Mouse (Mus musculus) heart, embryonic 12.5 days (tissue): ENCODE data around the gene Olfr1459. TPM values are rescaled to one million over a fixed set of nuclear protein-coding genes. Genes with fewer than 3 reads are reported as not detected.

Experiments
- ATAC-seq: fragments of 200-750 bp; cut with Nextera tagmentation; 2 replicates; pipeline ENCODE4 v1.8.0; 2017; ENCODE audit warnings: moderate TSS enrichment, moderate library complexity; ENCODE audit not compliant: insufficient number of reproducible peaks, low FRiP score
- H3K27ac ChIP-seq: fragments of 300-500 bp; sonication (generic); 2 replicates; pipeline ENCODE4 v1.5.1; 2016; ENCODE audit warnings: mild to moderate bottlenecking, moderate library complexity; ENCODE audit not compliant: poor library complexity, severe bottlenecking
- H3K27me3 ChIP-seq: fragments of 300-500 bp; sonication (generic); replicated peaks from 2 replicates; pipeline ENCODE4 v1.6.1; 2016; ENCODE audit warnings: mild to moderate bottlenecking, moderate library complexity
- H3K36me3 ChIP-seq: fragments of 300-500 bp; sonication (generic); 2 replicates; pipeline ENCODE4 v1.6.1; 2016; ENCODE audit warnings: mild to moderate bottlenecking, moderate library complexity
- H3K4me1 ChIP-seq: fragments of 300-500 bp; sonication (generic); replicated peaks from 2 replicates; pipeline ENCODE4 v1.6.1; 2016; ENCODE audit warnings: mild to moderate bottlenecking
- H3K4me2 ChIP-seq: fragments of 300-500 bp; sonication (generic); 2 replicates; pipeline ENCODE4 v1.6.1; 2016; ENCODE audit warnings: mild to moderate bottlenecking, moderate library complexity
- H3K4me3 ChIP-seq: fragments of 300-500 bp; sonication (generic); 2 replicates; pipeline ENCODE4 v1.5.1; 2016; ENCODE audit warnings: mild to moderate bottlenecking
- H3K9ac ChIP-seq: fragments of 300-500 bp; sonication (generic); 2 replicates; pipeline ENCODE4 v1.6.1; 2016; ENCODE audit warnings: mild to moderate bottlenecking, moderate library complexity
- H3K9me3 ChIP-seq: fragments of 300-500 bp; sonication (generic); replicated peaks from 2 replicates; pipeline ENCODE4 v1.6.1; 2016; ENCODE audit warnings: mild to moderate bottlenecking, moderate library complexity
- WGBS: fragments of 180-500 bp; shearing (Covaris S2); methylation state at CpG from one replicate; pipeline ENCODE4 v1.1.7; 2016; 5-methylcytosine and 5-hydroxymethylcytosine counted together
- polyA plus RNA-seq: library from polyadenylated mRNA; unstranded; fragments of >200 nt; fragmentation: Nextera tagmentation; extraction: Ambion mirVana; gene quantifications from 2 replicates; pipeline ENCODE4 v1.2.1, GENCODE M21; 2016

The Olfr1459 gene
- not detected in 2 replicates for polyA plus RNA-seq

DNA sequence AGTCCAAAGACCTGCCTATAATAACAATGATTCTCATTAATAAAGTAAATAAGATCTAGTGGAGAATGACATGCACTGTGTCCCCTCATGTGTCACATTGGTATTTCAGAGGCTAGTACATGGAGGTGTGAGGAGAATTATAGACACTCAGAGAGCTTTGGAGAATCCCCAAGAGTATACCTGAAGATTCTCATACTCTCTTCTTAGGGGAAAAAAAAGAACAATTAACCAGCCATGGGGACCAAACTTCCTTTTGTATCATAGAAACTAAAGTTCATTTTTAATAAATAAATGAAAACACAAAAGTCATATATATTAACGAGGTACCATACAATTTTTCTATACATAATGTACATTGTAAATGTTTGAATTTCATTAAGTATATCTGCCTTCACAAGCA lies at the start of gene Olfr1459:
Gene Olfr1459, minus strand, starts transcription at position 101 of the 400 bp plus-strand sequence.
- Histone ChIP-seq H3K9ac (no peak within 1 kb of the TSS), H3K27ac (no peak within 1 kb of the TSS), H3K4me1 (no peaks in the 10 kb centered on the region), H3K4me2 (no peak within 1 kb of the TSS), H3K27me3 (no peaks in the 10 kb centered on the region), H3K9me3 (peaks cover 18% of the 10 kb centered on the region), H3K36me3 (no peaks in the 10 kb centered on the region), H3K4me3 (no peak within 1 kb of the TSS)
- WGBS: 57% methylated on average over 1 of the region's 1 CpGs
- no peak for ATAC-seq

DNA sequence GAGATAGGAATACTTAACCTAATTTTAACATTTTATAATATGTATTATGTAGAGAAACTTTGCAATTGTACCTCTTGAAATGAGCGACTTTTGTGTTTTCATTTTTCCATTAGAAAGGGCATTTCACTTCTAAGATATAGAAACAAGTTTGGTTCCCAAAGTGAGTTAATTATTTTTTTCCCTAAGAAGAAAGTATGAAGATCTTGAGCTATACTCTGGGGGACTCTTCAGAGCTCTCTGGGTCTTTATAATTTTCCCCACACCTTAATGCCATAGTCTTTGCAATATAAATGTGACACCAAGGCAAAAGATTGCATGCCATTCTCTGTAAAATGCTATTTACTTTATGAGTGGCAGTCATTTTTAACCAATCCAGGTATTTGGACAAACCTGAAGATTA lies 36.1 kb upstream of the Olfr1459 start, which contains the start of gene Olfr1462:
Gene Olfr1462, plus strand, starts transcription at position 301 of the 400 bp plus-strand sequence.
- no peak within 1 kb of the TSS for H3K4me2 ChIP-seq
- H3K27ac ChIP-seq: no peak within 1 kb of the TSS
- H3K9me3 ChIP-seq: peaks cover 20% of the 10 kb centered on the region
- no peak within 1 kb of the TSS for H3K4me3 ChIP-seq
- ATAC-seq: no peak
- H3K4me1 ChIP-seq: no peaks in the 10 kb centered on the region
- H3K36me3 ChIP-seq: no peaks in the 10 kb centered on the region
- 80% methylated on average over 1 of the region's 1 CpGs for WGBS
- H3K27me3 ChIP-seq: no peaks in the 10 kb centered on the region
- no peak within 1 kb of the TSS for H3K9ac ChIP-seq

DNA sequence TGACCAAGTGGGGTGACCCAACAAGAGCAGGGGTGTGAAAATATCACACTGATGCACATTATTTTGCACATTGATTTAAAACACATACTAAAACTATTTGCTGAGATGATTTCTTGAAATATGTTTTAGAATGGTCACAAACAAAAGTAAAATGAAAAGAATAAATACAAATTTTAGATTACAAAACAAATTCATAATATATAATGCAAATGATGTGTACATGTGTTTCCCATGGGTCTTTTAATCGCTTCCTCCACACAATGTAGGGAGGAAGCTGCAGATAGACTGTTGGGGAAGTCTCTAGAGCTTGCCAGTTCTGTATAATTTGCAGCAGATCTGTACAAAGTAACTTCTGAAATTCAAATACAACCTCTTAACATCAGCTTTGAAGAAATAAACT lies 13.4 kb upstream of the Olfr1459 start, which contains the start of gene Olfr1461:
Gene Olfr1461, plus strand, starts transcription at position 301 of the 400 bp plus-strand sequence.
- no peaks in the 10 kb centered on the region for H3K4me1 ChIP-seq
- no peak within 1 kb of the TSS for H3K9ac ChIP-seq
- no peak within 1 kb of the TSS for H3K4me3 ChIP-seq
- H3K9me3 ChIP-seq: 0 out of 2 replicates have a peak, but pooled peaks cover 4% of the 10 kb centered on the region
- WGBS: 50% methylated on average over 1 of the region's 1 CpGs
- no peak within 1 kb of the TSS for H3K4me2 ChIP-seq
- H3K27me3 ChIP-seq: no peaks in the 10 kb centered on the region
- ATAC-seq: no peak
- H3K27ac ChIP-seq: no peak within 1 kb of the TSS
- no peaks in the 10 kb centered on the region for H3K36me3 ChIP-seq

DNA sequence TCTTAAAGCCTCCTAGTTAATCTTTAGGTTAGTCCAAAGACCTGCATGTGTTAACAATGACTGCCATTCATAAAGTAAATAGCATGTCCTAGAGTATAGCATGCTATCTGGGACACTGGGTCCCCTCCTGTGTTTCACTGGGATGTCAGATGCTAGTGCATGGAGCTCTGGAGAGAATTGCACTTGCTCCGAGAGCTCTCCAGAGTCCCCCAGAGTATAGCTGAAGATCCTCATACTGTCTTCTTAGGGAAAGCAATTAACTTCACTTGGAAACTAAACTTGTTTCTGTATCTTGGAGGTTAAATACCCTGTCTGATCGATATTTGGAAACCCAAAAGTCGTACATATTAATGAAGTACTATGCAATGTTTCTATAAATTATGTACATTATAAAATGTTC lies 42.7 kb downstream of the Olfr1459 start, which contains the start of gene Olfr1458:
Gene Olfr1458, minus strand, starts transcription at position 101 of the 400 bp plus-strand sequence.
- WGBS: 68% methylated on average over 3 of the region's 3 CpGs
- no peak for ATAC-seq

DNA sequence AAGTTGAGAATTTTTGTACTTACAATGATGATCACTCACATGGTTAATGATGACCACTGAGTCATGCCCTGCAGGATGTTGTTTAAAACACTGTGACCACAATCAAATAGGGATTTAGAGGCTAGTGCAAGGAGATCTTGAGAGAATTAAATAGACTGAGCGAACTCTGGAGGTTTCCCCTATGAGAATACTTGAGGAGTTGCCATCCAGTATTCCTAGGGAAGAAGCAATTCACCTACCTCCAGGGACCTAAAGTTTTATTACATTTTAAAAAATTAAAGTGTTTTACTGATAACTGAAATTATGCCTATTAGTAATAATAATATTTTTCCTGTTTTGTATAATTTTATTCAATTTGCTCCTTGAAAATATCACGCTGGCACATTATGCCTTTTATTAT lies 51.6 kb downstream of the Olfr1459 start, which contains the start of gene Olfr1457:
Gene Olfr1457, minus strand, starts transcription at position 101 of the 400 bp plus-strand sequence.
- WGBS: 65% methylated on average over 2 of the region's 2 CpGs
- Histone ChIP-seq H3K4me3 (no peak within 1 kb of the TSS), H3K4me2 (no peak within 1 kb of the TSS), H3K27ac (no peak within 1 kb of the TSS), H3K9ac (no peak within 1 kb of the TSS), H3K27me3 (no peaks in the 10 kb centered on the region), H3K4me1 (no peaks in the 10 kb centered on the region), H3K9me3 (0 out of 2 replicates have a peak, but pooled peaks cover 2% of the 10 kb centered on the region), H3K36me3 (no peaks in the 10 kb centered on the region)
- ATAC-seq: no peak

More for the DNA sequence above, 42.7 kb downstream of the Olfr1459 start, which contains the start of gene Olfr1458:
- Histone ChIP-seq H3K9ac (no peak within 1 kb of the TSS), H3K4me1 (no peaks in the 10 kb centered on the region), H3K4me3 (no peak within 1 kb of the TSS), H3K9me3 (peaks cover 10% of the 10 kb centered on the region), H3K4me2 (no peak within 1 kb of the TSS), H3K36me3 (no peaks in the 10 kb centered on the region), H3K27me3 (no peaks in the 10 kb centered on the region), H3K27ac (no peak within 1 kb of the TSS)

DNA sequence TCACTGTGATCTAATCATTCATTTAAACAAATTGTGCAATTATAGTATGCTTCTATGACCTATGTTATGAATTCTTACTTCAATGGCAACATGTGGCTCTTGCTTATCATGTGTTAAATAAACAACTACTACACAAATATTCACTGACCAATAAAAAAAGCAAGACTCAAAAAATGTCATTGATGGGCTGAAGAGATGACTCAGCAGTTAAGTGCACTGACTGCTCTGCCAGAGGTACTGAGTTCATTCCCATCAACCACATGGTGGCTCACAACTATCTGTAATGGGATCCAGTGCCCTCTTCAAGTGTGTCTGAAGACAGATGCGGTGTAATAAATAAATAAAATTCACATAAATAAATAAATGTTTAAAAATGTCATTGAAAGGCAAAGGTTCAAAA lies 55.4 kb downstream of the Olfr1459 start:
- 88% methylated on average over 1 of the region's 1 CpGs for WGBS
- Histone ChIP-seq H3K9ac (no peak overlapping the region), H3K4me2 (no peak overlapping the region), H3K27me3 (no peaks in the 10 kb centered on the region), H3K27ac (no peak overlapping the region), H3K36me3 (no peaks in the 10 kb centered on the region), H3K4me1 (no peaks in the 10 kb centered on the region), H3K4me3 (no peak overlapping the region), H3K9me3 (peaks cover 14% of the 10 kb centered on the region; the same call in 1 of the 2 replicates)
- ATAC-seq: no peak

Other genes starting within 250 kb of the Olfr1459 start
- gene Olfr1447, start 245.8 kb downstream of the Olfr1459 start, polyA plus RNA-seq: not detected in 2 replicates
- not detected in 2 replicates for gene Olfr1448, start 225.1 kb downstream of the Olfr1459 start, polyA plus RNA-seq
- gene Olfr1449, start 218.7 kb downstream of the Olfr1459 start, polyA plus RNA-seq: not detected in 2 replicates
- gene Olfr1450, start 199.3 kb downstream of the Olfr1459 start, polyA plus RNA-seq: not detected in 2 replicates
- gene Olfr1451, start 154.5 kb downstream of the Olfr1459 start, polyA plus RNA-seq: not detected in 2 replicates
- not detected in 2 replicates for gene Olfr1453, start 121.2 kb downstream of the Olfr1459 start, polyA plus RNA-seq
- gene Olfr1454, start 88.9 kb downstream of the Olfr1459 start, polyA plus RNA-seq: not detected in 2 replicates
- gene Olfr1457, start 51.7 kb downstream of the Olfr1459 start, polyA plus RNA-seq: not detected in 2 replicates
- gene Olfr1458, start 42.8 kb downstream of the Olfr1459 start, polyA plus RNA-seq: not detected in 2 replicates
- gene Olfr1461, start 13.5 kb upstream of the Olfr1459 start, polyA plus RNA-seq: not detected in 2 replicates
- gene Olfr1462, start 36.2 kb upstream of the Olfr1459 start, polyA plus RNA-seq: not detected in 2 replicates
- not detected in 2 replicates for gene Olfr1463, start 81.8 kb upstream of the Olfr1459 start, polyA plus RNA-seq
- not detected in 2 replicates for gene Olfr1465, start 166.0 kb upstream of the Olfr1459 start, polyA plus RNA-seq
- gene Olfr1466, start 189.3 kb upstream of the Olfr1459 start, polyA plus RNA-seq: not detected in 2 replicates
- gene Olfr1467, start 212.7 kb upstream of the Olfr1459 start, polyA plus RNA-seq: not detected in 2 replicates